19 mouse cellular contexts compared by ENCODE assay signal in genomic region chr15:90344956-90345355, GRCm38 (mm10).
DNase-seq lines count a peak whose midpoint lies in the region; ATAC-seq and TF ChIP-seq lines count a peak whose summit lies in the region.
"Had no signal": no experiment of that assay in that cellular context is flagged by ENCODE, and none has a peak within 500 bp of the region (broad histone marks: within the 10 kb centered on the region; RNA-seq: fewer than 3 reads in every experiment).

No protein-coding gene starts in this region.

- H3K4me3 ChIP-seq in kidney, embryonic 14.5 days (ENCODE audit: low read length) = no peak overlapping the region
- H3K4me3 ChIP-seq in liver, postnatal 0 days (ENCODE audit: low read depth, low read length) = no peak overlapping the region
- H3K4me3 ChIP-seq in forebrain, embryonic 14.5 days (ENCODE audit: low read depth, low read length) = no peak overlapping the region
- H3K4me3 ChIP-seq in midbrain, embryonic 15.5 days = no peak overlapping the region
- H3K4me3 ChIP-seq: embryonic facial prominence, embryonic 15.5 days; hindbrain, embryonic 12.5 days; neural tube, embryonic 12.5 days had no signal

- no peaks in the 10 kb centered on the region for H3K27me3 ChIP-seq in kidney, embryonic 14.5 days (ENCODE audit: control insufficient read depth, insufficient read depth, low read length)
- H3K27me3 ChIP-seq in liver, postnatal 0 days (ENCODE audit: insufficient read depth, low read length) = no peaks in the 10 kb centered on the region
- no peaks in the 10 kb centered on the region for H3K27me3 ChIP-seq in forebrain, embryonic 14.5 days (replicated peaks; ENCODE audit: control insufficient read depth, insufficient read depth, low read length)
- no peaks in the 10 kb centered on the region for H3K27me3 ChIP-seq in midbrain, embryonic 15.5 days (replicated peaks)
- H3K27me3 ChIP-seq: CH12.LX; embryonic facial prominence, embryonic 15.5 days; hindbrain, embryonic 12.5 days; neural tube, embryonic 12.5 days had no signal

- 43% methylated on average over 4 of the region's 4 CpGs for WGBS in kidney, embryonic 14.5 days
- 60% methylated on average over 4 of the region's 4 CpGs for WGBS in liver, postnatal 0 days (ENCODE audit: insufficient replicate concordance)
- 6% methylated on average over 4 of the region's 4 CpGs for WGBS in forebrain, embryonic 14.5 days
- 18% methylated on average over 4 of the region's 4 CpGs for WGBS in midbrain, embryonic 15.5 days

- H3K36me3 ChIP-seq in kidney, embryonic 14.5 days (ENCODE audit: control insufficient read depth, insufficient read depth, low read length) = no peaks in the 10 kb centered on the region
- H3K36me3 ChIP-seq in liver, postnatal 0 days (replicated peaks; ENCODE audit: insufficient read depth, low read length) = no peaks in the 10 kb centered on the region
- H3K36me3 ChIP-seq in forebrain, embryonic 14.5 days (ENCODE audit: control insufficient read depth, insufficient read depth, low read length) = no peaks in the 10 kb centered on the region
- no peaks in the 10 kb centered on the region for H3K36me3 ChIP-seq in midbrain, embryonic 15.5 days (replicated peaks)
- H3K36me3 ChIP-seq: embryonic facial prominence, embryonic 15.5 days; hindbrain, embryonic 12.5 days; neural tube, embryonic 12.5 days had no signal

- peak; percentile 11 for DNase-seq in kidney, adult 11 months
- DNase-seq in liver, postnatal 0 days = no peak
- DNase-seq in liver = no peak
- peak; percentile 57 for DNase-seq in forebrain, embryonic 14.5 days (ENCODE audit: low spot score)
- no peak for DNase-seq in right cerebral cortex, postnatal 25 days
- DNase-seq: adrenal gland, postnatal 36 days; cerebellum, adult 18-20 months; cerebellum, postnatal 25 days; heart, postnatal 14 days had no signal

- H3K4me2 ChIP-seq in kidney, embryonic 14.5 days (replicated peaks; ENCODE audit: low read depth, low read length) = no peak overlapping the region
- H3K4me2 ChIP-seq in liver, postnatal 0 days (ENCODE audit: low read depth, low read length) = no peak overlapping the region
- no peak overlapping the region for H3K4me2 ChIP-seq in forebrain, embryonic 14.5 days (ENCODE audit: low read length)
- H3K4me2 ChIP-seq in midbrain, embryonic 15.5 days = no peak overlapping the region
- H3K4me2 ChIP-seq: embryonic facial prominence, embryonic 15.5 days; heart, embryonic 11.5 days; hindbrain, embryonic 12.5 days; neural tube, embryonic 12.5 days had no signal

- no peaks in the 10 kb centered on the region for H3K4me1 ChIP-seq in kidney, embryonic 14.5 days (ENCODE audit: control insufficient read depth, insufficient read depth, low read length)
- H3K4me1 ChIP-seq in liver, postnatal 0 days (ENCODE audit: insufficient read depth) = 0 out of 2 replicates have a peak, but pooled peaks cover 6% of the 10 kb centered on the region
- H3K4me1 ChIP-seq in forebrain, embryonic 14.5 days (ENCODE audit: control insufficient read depth, insufficient read depth, low read length) = 0 out of 2 replicates have a peak, but pooled peaks cover 5% of the 10 kb centered on the region
- peaks cover 17% of the 10 kb centered on the region for H3K4me1 ChIP-seq in midbrain, embryonic 15.5 days
- H3K4me1 ChIP-seq: embryonic facial prominence, embryonic 15.5 days; hindbrain, embryonic 12.5 days; neural tube, embryonic 12.5 days had no signal

- H3K9me3 ChIP-seq in kidney, embryonic 14.5 days (ENCODE audit: control insufficient read depth, low read length) = peaks cover 2% of the 10 kb centered on the region; the same call in 1 of the 2 replicates
- H3K9me3 ChIP-seq in liver, postnatal 0 days (ENCODE audit: low read length) = no peaks in the 10 kb centered on the region
- H3K9me3 ChIP-seq in forebrain, embryonic 14.5 days (replicated peaks; ENCODE audit: control insufficient read depth, low read length) = no peaks in the 10 kb centered on the region
- no peaks in the 10 kb centered on the region for H3K9me3 ChIP-seq in midbrain, embryonic 15.5 days
- H3K9me3 ChIP-seq: embryonic facial prominence, embryonic 15.5 days; neural tube, embryonic 12.5 days had no signal

- no peak for TF ChIP-seq EP300 in liver, postnatal 0 days (IDR thresholded peaks at IDR 0.05; ENCODE audit: low read depth)

- H3K27ac ChIP-seq in kidney, embryonic 14.5 days (ENCODE audit: low read depth, low read length) = no peak overlapping the region
- 0 out of 2 replicates have a peak overlapping the region, but pooled peaks have one; percentile 5 for H3K27ac ChIP-seq in liver, postnatal 0 days (ENCODE audit: low read depth)
- H3K27ac ChIP-seq in forebrain, embryonic 14.5 days (ENCODE audit: low read depth, low read length) = no peak overlapping the region
- H3K27ac ChIP-seq in midbrain, embryonic 15.5 days = peak overlapping the region; percentile 50; the same call in 1 of the 2 replicates
- H3K27ac ChIP-seq: embryonic facial prominence, embryonic 15.5 days; hindbrain, embryonic 12.5 days; liver, embryonic 14.5 days; neural tube, embryonic 12.5 days had no signal

- TF ChIP-seq CTCF in liver, postnatal 0 days (IDR thresholded peaks at IDR 0.05; ENCODE audit: low read depth) = no peak

- no peak overlapping the region for H3K9ac ChIP-seq in kidney, embryonic 14.5 days (ENCODE audit: low read depth, low read length)
- no peak overlapping the region for H3K9ac ChIP-seq in liver, postnatal 0 days (replicated peaks)
- H3K9ac ChIP-seq in forebrain, embryonic 14.5 days (ENCODE audit: low read length) = no peak overlapping the region
- H3K9ac ChIP-seq in midbrain, embryonic 15.5 days = no peak overlapping the region
- H3K9ac ChIP-seq: embryonic facial prominence, embryonic 15.5 days; hindbrain, embryonic 12.5 days; liver, embryonic 14.5 days; neural tube, embryonic 12.5 days had no signal

- ATAC-seq in kidney, embryonic 14.5 days (ENCODE audit: low FRiP score, low TSS enrichment) = no peak
- ATAC-seq in liver, postnatal 0 days = no peak
- peak; percentile 57; the same call in 1 of the 2 replicates for ATAC-seq in forebrain, embryonic 14.5 days
- peak; percentile 65 for ATAC-seq in midbrain, embryonic 15.5 days (replicated peaks)
- ATAC-seq: inflammation-experienced regulatory T-cells, adult 6 months; lung, postnatal 0 days had no signal

Comparison
In these comparisons a context has a peak if more than half of its experiments do, and no peak if none do; other contexts are left out.
1. DNase-seq: peak in kidney, adult 11 months (single experiment) and forebrain, embryonic 14.5 days (single experiment); none in liver, postnatal 0 days (single experiment), liver (single experiment) and right cerebral cortex, postnatal 25 days (single experiment).
2. ATAC-seq: peak in forebrain, embryonic 14.5 days (single experiment) and midbrain, embryonic 15.5 days (single experiment); none in kidney, embryonic 14.5 days (single experiment) and liver, postnatal 0 days (single experiment).
3. H3K27ac ChIP-seq: peak in liver, postnatal 0 days (single experiment) and midbrain, embryonic 15.5 days (single experiment); none in kidney, embryonic 14.5 days (single experiment) and forebrain, embryonic 14.5 days (single experiment).